Mouse (Mus musculus) kidney, adult 2 months (tissue): ENCODE results near the gene Rnf216.

Experiments
- CTCF ChIP-seq: fragments of 200-500 bp; conservative IDR thresholded peaks from 2 replicates; pipeline ENCODE4 v1.5.1; 2011; ENCODE audit warnings: low read depth, mild to moderate bottlenecking, control low read depth, low read length, moderate library complexity, mixed read lengths; ENCODE audit not compliant: insufficient read depth, insufficient read length
- POLR2A ChIP-seq: fragments of 200-500 bp; IDR thresholded peaks from one replicate; pipeline ENCODE4 v1.6.1; 2011; ENCODE audit warnings: low read depth, low read length, control low read depth

DNA sequence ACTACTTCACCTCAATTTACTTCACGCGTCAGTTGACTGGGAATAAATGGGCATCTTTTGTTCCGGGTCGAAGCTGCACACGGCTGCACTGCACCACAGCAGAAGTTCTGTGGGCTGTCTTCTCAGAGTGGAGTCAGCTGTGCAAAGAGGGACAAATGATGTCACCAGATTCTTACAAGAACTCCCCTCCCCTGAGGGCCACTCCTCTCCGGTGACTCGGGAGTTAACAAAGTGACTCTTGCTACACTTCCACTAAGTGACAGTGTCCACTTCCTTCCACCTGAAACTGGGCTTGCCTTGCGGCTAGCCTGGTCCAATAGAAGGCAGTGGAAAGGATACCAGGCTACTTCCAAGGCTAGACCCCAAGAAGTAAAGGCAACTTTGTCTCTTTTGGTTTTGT, 9.3 kb upstream of the Rnf216 start:
- no peak for TF ChIP-seq CTCF
- TF ChIP-seq POLR2A: no peak
